Comparison of ENCODE assay signal across 15 mouse cellular contexts in the genomic region with DNA sequence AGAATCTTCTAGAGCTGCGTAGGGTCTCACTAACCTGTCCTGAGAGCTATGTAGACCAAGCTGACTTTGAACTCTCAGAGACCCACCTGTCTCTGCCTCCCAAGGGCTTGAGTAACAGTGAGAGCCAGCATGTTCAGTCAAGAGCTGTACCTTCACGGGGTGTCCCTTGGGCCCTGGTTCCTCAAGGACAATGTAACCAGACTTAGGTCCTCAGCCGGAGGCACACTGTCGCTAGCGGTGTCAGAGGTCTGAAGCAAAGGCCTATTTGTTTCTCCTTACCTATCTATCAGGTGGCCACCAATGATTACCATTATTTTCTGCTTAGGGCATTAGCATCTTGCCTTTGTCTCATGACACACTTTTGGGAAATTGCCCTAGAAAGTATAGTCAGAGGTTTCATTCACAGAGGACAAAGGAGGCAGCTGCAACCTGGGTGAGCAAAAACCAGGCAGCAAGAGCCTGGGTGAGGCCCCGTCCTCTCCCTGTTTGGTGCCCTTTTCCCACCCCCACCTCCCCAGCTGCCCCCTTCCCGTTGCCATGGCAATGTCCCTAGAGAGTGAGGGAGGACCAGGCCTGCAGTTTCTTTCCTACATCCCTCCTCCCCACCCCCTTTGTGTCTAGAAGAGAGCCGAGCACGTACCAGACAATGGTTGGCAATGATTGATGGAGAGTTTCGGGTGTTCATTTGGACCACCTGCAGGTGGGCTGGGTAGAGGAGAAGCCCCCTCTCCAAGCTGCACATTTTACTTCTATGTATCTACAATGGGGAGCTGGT.
DNase-seq lines count a peak whose midpoint lies in the region; ATAC-seq and TF ChIP-seq lines count a peak whose summit lies in the region.
"Had no signal": no experiment of that assay in that cellular context is flagged by ENCODE, and none has a peak within 500 bp of the region (broad histone marks: within the 10 kb centered on the region; RNA-seq: fewer than 3 reads in every experiment).

No protein-coding gene starts in this region.

- TF ChIP-seq POLR2A in CH12.LX (IDR thresholded peaks at IDR 0.05; ENCODE audit: low read depth, low read length) = no peak
- no peak for TF ChIP-seq POLR2A in lung, adult 2 months (IDR thresholded peaks at IDR 0.05; ENCODE audit: borderline replicate concordance, extremely low read depth, low read depth, low read length)

- no peak overlapping the region for H3K9ac ChIP-seq in CH12.LX (ENCODE audit: insufficient read depth, low read depth)
- no peak overlapping the region for H3K9ac ChIP-seq in hindbrain, embryonic 11.5 days (ENCODE audit: low read depth, low read length)
- no peak overlapping the region for H3K9ac ChIP-seq in midbrain, embryonic 14.5 days (replicated peaks; ENCODE audit: low read length)
- H3K9ac ChIP-seq: embryonic facial prominence, embryonic 15.5 days; limb, embryonic 12.5 days had no signal

- in situ Hi-C loops in CH12.LX (cut with MboI; ENCODE audit: low pct_ligation_motif_present, low pct_unique_long_range_greater_than_20kb, low sequenced_read_pairs) = loop anchor here (25.0 kb wide), 1 partner anchor 140 kb away; no protein-coding TSS in a partner anchor

- peak overlapping the region in 1 of 3 experiments; percentile 54 for H3K4me3 ChIP-seq in CH12.LX (replicated peaks in 1 of 3; ENCODE audit: low read depth in 2 of 3, low read length in 2 of 3, poor library complexity in 1 of 3)
- no peak overlapping the region for H3K4me3 ChIP-seq in embryonic facial prominence, embryonic 10.5 days
- no peak overlapping the region for H3K4me3 ChIP-seq in hindbrain, embryonic 11.5 days (ENCODE audit: low read depth, low read length)
- H3K4me3 ChIP-seq in midbrain, embryonic 14.5 days (replicated peaks; ENCODE audit: low read depth, low read length) = no peak overlapping the region
- no peak overlapping the region for H3K4me3 ChIP-seq in lung, adult 2 months (replicated peaks; ENCODE audit: extremely low read depth, low read depth, low read length)
- H3K4me3 ChIP-seq: embryonic facial prominence, embryonic 15.5 days; limb, embryonic 12.5 days had no signal

- peak; percentile 96 for ATAC-seq in hindbrain, embryonic 11.5 days (ENCODE audit: low FRiP score)
- peak; percentile 64; the same call in 1 of the 2 replicates for ATAC-seq in midbrain, embryonic 14.5 days (ENCODE audit: low FRiP score, low TSS enrichment)

- no peaks in the 10 kb centered on the region for H3K79me2 ChIP-seq in CH12.LX (replicated peaks; ENCODE audit: control insufficient read depth, extremely low read depth, insufficient read depth, poor library complexity, severe bottlenecking)

- H3K4me1 ChIP-seq in CH12.LX (ENCODE audit: control insufficient read depth in 1 of 2, insufficient read depth in 2 of 2) = peaks cover 0 to 12% of the 10 kb centered on the region in 2 experiments; a peak in 2 of 4 replicates
- H3K4me1 ChIP-seq in embryonic facial prominence, embryonic 10.5 days = peaks cover 9% of the 10 kb centered on the region
- 0 out of 2 replicates have a peak, but pooled peaks cover 2% of the 10 kb centered on the region for H3K4me1 ChIP-seq in hindbrain, embryonic 11.5 days (replicated peaks; ENCODE audit: control insufficient read depth, insufficient read depth, low read length)
- H3K4me1 ChIP-seq in midbrain, embryonic 14.5 days (ENCODE audit: control insufficient read depth, insufficient read depth, low read length) = peaks cover 13% of the 10 kb centered on the region
- H3K4me1 ChIP-seq in lung, adult 2 months (ENCODE audit: control insufficient read depth, insufficient read depth, low read length) = no peaks in the 10 kb centered on the region
- H3K4me1 ChIP-seq: embryonic facial prominence, embryonic 15.5 days had no signal

- WGBS in embryonic facial prominence, embryonic 10.5 days = 78% methylated on average over 10 of the region's 10 CpGs
- 38% methylated on average over 10 of the region's 10 CpGs for WGBS in hindbrain, embryonic 11.5 days
- WGBS in midbrain, embryonic 14.5 days = 44% methylated on average over 10 of the region's 10 CpGs
- WGBS in lung, adult 2 months = 79% methylated on average over 10 of the region's 10 CpGs

- TF ChIP-seq RAD21 in CH12.LX (IDR thresholded peaks at IDR 0.05; ENCODE audit: low read depth, low read length) = no peak

- H3K4me2 ChIP-seq in CH12.LX (ENCODE audit: insufficient read depth, low read depth, poor library complexity, severe bottlenecking) = no peak overlapping the region
- H3K4me2 ChIP-seq in hindbrain, embryonic 11.5 days (replicated peaks; ENCODE audit: low read depth, low read length) = no peak overlapping the region
- H3K4me2 ChIP-seq in midbrain, embryonic 14.5 days (ENCODE audit: low read length) = no peak overlapping the region
- H3K4me2 ChIP-seq: embryonic facial prominence, embryonic 15.5 days; heart, embryonic 11.5 days; limb, embryonic 12.5 days had no signal

- TF ChIP-seq CTCF in CH12.LX (conservative IDR thresholded peaks at IDR 0.05 in 1 of 2, IDR thresholded peaks at IDR 0.05 in 1 of 2; ENCODE audit: low read depth in 2 of 2, low read length in 2 of 2) = no peak
- TF ChIP-seq CTCF in lung, adult 2 months (IDR thresholded peaks at IDR 0.05; ENCODE audit: insufficient read depth, low read length) = no peak

- H3K27me3 ChIP-seq in CH12.LX (replicated peaks) = no peaks in the 10 kb centered on the region
- no peaks in the 10 kb centered on the region for H3K27me3 ChIP-seq in embryonic facial prominence, embryonic 10.5 days (replicated peaks; ENCODE audit: low read depth, poor library complexity, severe bottlenecking)
- H3K27me3 ChIP-seq in hindbrain, embryonic 11.5 days (ENCODE audit: control insufficient read depth, insufficient read depth, low read length) = no peaks in the 10 kb centered on the region
- no peaks in the 10 kb centered on the region for H3K27me3 ChIP-seq in midbrain, embryonic 14.5 days (ENCODE audit: control insufficient read depth, insufficient read depth, low read length)
- H3K27me3 ChIP-seq: embryonic facial prominence, embryonic 15.5 days; limb, embryonic 12.5 days had no signal

- DNase-seq in CH12.LX (ENCODE audit: extremely low read depth) = peak; percentile 17
- DNase-seq in embryonic facial prominence, embryonic 10.5 days (ENCODE audit: low spot score) = peak; percentile 21
- DNase-seq in hindbrain, embryonic 11.5 days (ENCODE audit: low spot score) = peak; percentile 86
- DNase-seq in midbrain, embryonic 14.5 days = peak; percentile 68
- DNase-seq in kidney, adult 11 months = no peak
- no peak for DNase-seq in urinary bladder, postnatal 36 days (ENCODE audit: low spot score in 2 of 2)
- no peak for DNase-seq in right cerebral cortex, postnatal 4 days
- no peak for DNase-seq in lung, adult 2 months
- DNase-seq: cerebellum, adult 9-10 months; lung, adult 18-20 months; thymus, postnatal 36 days had no signal

- TF ChIP-seq EP300 in CH12.LX (IDR thresholded peaks at IDR 0.05; ENCODE audit: low read length) = no peak

- dilution Hi-C loops in CH12.LX (cut with MboI; ENCODE audit: extremely low pct_ligation_motif_present, extremely low pct_unique_long_range_greater_than_20kb, low sequenced_read_pairs) = no loop called here

- H3K27ac ChIP-seq in CH12.LX (ENCODE audit: insufficient read depth, low read depth) = no peak overlapping the region
- peak overlapping the region; percentile 51; the same call in 1 of the 2 replicates for H3K27ac ChIP-seq in embryonic facial prominence, embryonic 10.5 days (replicated peaks)
- H3K27ac ChIP-seq in hindbrain, embryonic 11.5 days (ENCODE audit: low read depth, low read length) = peak overlapping the region; percentile 75
- 0 out of 2 replicates have a peak overlapping the region, but pooled peaks have one; percentile 22 for H3K27ac ChIP-seq in midbrain, embryonic 14.5 days (replicated peaks; ENCODE audit: low read depth, low read length)
- H3K27ac ChIP-seq: embryonic facial prominence, embryonic 15.5 days; kidney, postnatal 0 days; limb, embryonic 12.5 days had no signal

- no peaks in the 10 kb centered on the region for H3K9me3 ChIP-seq in CH12.LX (replicated peaks; ENCODE audit: low read length)
- H3K9me3 ChIP-seq in embryonic facial prominence, embryonic 10.5 days = no peaks in the 10 kb centered on the region
- H3K9me3 ChIP-seq in hindbrain, embryonic 11.5 days (ENCODE audit: control insufficient read depth, low read length) = no peaks in the 10 kb centered on the region
- no peaks in the 10 kb centered on the region for H3K9me3 ChIP-seq in midbrain, embryonic 14.5 days (ENCODE audit: control insufficient read depth, low read length)
- H3K9me3 ChIP-seq: embryonic facial prominence, embryonic 15.5 days; limb, embryonic 12.5 days had no signal

- H3K36me3 ChIP-seq in CH12.LX (replicated peaks in 1 of 2; ENCODE audit: control insufficient read depth in 1 of 2, insufficient read depth in 1 of 2, low read length in 1 of 2) = no peaks in the 10 kb centered on the region
- no peaks in the 10 kb centered on the region for H3K36me3 ChIP-seq in embryonic facial prominence, embryonic 10.5 days (replicated peaks)
- H3K36me3 ChIP-seq in hindbrain, embryonic 11.5 days (ENCODE audit: control insufficient read depth, insufficient read depth, low read length) = no peaks in the 10 kb centered on the region
- H3K36me3 ChIP-seq in midbrain, embryonic 14.5 days (ENCODE audit: control insufficient read depth, insufficient read depth, low read length) = no peaks in the 10 kb centered on the region
- H3K36me3 ChIP-seq: embryonic facial prominence, embryonic 15.5 days; limb, embryonic 12.5 days had no signal

TF ChIP-seq in CH12.LX, 34 proteins besides CTCF, POLR2A, EP300 and RAD21:
- TF ChIP-seq RCOR1 (conservative IDR thresholded peaks at IDR 0.05; ENCODE audit: low read depth, low read length) = no peak
- no peak for TF ChIP-seq MXI1 (IDR thresholded peaks at IDR 0.05; ENCODE audit: low read depth, low read length)
- no peak for TF ChIP-seq CHD2 (IDR thresholded peaks at IDR 0.05; ENCODE audit: low read length)
- no peak for TF ChIP-seq GABPA (IDR thresholded peaks at IDR 0.05; ENCODE audit: insufficient replicate concordance, low read depth, low read length)
- TF ChIP-seq ZMIZ1 (IDR thresholded peaks at IDR 0.05; ENCODE audit: low read depth, low read length) = no peak
- no peak for TF ChIP-seq USF2 (conservative IDR thresholded peaks at IDR 0.05; ENCODE audit: low read depth, low read length)
- no peak for TF ChIP-seq IRF4 (IDR thresholded peaks at IDR 0.05; ENCODE audit: low read depth, low read length)
- no peak for TF ChIP-seq MAFK (IDR thresholded peaks at IDR 0.05; ENCODE audit: insufficient replicate concordance, low read length)
- no peak for TF ChIP-seq HCFC1 (IDR thresholded peaks at IDR 0.05; ENCODE audit: low read depth, low read length)
- no peak for TF ChIP-seq ZNF384 (IDR thresholded peaks at IDR 0.05; ENCODE audit: low read depth, low read length)
- no peak for TF ChIP-seq ETS1 (conservative IDR thresholded peaks at IDR 0.05; ENCODE audit: low read depth, low read length)
- no peak for TF ChIP-seq ELF1 (IDR thresholded peaks at IDR 0.05; ENCODE audit: low read depth, low read length)
- TF ChIP-seq MEF2A (IDR thresholded peaks at IDR 0.05; ENCODE audit: borderline replicate concordance, low read depth, low read length) = no peak
- TF ChIP-seq CHD1 (IDR thresholded peaks at IDR 0.05; ENCODE audit: low read depth, low read length) = no peak
- no peak for TF ChIP-seq NRF1 (IDR thresholded peaks at IDR 0.05; ENCODE audit: low read depth, low read length)

Comparison
In these comparisons a context has a peak if more than half of its experiments do, and no peak if none do; other contexts are left out.
1. DNase-seq: peak in CH12.LX (single experiment), embryonic facial prominence, embryonic 10.5 days (single experiment), hindbrain, embryonic 11.5 days (single experiment) and midbrain, embryonic 14.5 days (single experiment); none in kidney, adult 11 months (single experiment), urinary bladder, postnatal 36 days (0 of 2), right cerebral cortex, postnatal 4 days (single experiment) and lung, adult 2 months (single experiment).